Mouse (Mus musculus): ENCODE results near the gene Ddx46.

- TF ChIP-seq CTCF (IDR thresholded peaks at IDR 0.05; ENCODE audit: low read depth, low read length) (no peak), GATA1 (IDR thresholded peaks at IDR 0.05; ENCODE audit: borderline replicate concordance, low read length) (no peak), POLR2AphosphoS5 (IDR thresholded peaks at IDR 0.05; ENCODE audit: insufficient replicate concordance, low read depth, low read length) (no peak), GATA2 (IDR thresholded peaks at IDR 0.05; ENCODE audit: borderline replicate concordance, low read depth, low read length) (no peak)
These were observed 91.8 kb downstream of the Ddx46 start for GRCm38 (mm10) chr13:55726598-55727119.

Data from G1E (cell line).